Mouse (Mus musculus): ENCODE results near the gene Pcyt2.

GRCm38 (mm10) chr11:120630401-120630871 lies 12.7 kb upstream of the Pcyt2 start:
- TF ChIP-seq POLR2A (IDR thresholded peaks at IDR 0.05; ENCODE audit: insufficient read length, low read depth) (no peak), CEBPB (IDR thresholded peaks at IDR 0.05; ENCODE audit: insufficient read depth, poor library complexity, severe bottlenecking) (0 out of 2 replicates have a peak, but pooled peaks have one; percentile 4), TCF3 (IDR thresholded peaks at IDR 0.05; ENCODE audit: insufficient read length, low read depth) (no peak), POLR2AphosphoS2 (IDR thresholded peaks at IDR 0.05; ENCODE audit: insufficient read length, low read depth) (no peak), MYOD1 (IDR thresholded peaks at IDR 0.05; ENCODE audit: control insufficient read depth in 1 of 3, insufficient read length in 2 of 3, low read depth in 2 of 3) (no peak), USF1 (IDR thresholded peaks at IDR 0.05; ENCODE audit: low read depth) (no peak)
